Comparison of ENCODE assay signal across 8 mouse cellular contexts in the genomic region with DNA sequence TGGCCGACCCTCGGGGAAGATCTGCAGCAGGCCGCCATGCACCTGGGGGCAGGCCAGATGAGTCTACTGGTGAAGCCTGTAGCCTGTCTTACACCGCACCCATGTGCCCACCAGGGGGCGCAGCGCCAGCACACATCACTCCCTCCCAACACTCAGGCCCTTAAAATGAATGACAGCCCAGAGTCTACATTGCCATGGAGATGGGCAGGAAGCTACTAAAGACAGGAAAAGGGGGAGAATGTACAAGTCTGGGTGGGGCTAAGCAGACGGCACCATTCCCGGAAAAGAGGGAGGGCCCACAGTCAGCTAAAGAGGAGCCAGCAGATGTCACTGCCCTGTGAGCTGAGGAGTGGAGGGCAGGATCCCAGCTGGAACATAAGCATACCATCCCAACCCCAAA. TPM values are rescaled to one million over a fixed set of nuclear protein-coding genes. Genes with fewer than 3 reads are reported as not detected.
A peak's percentile ranks its signal among the peaks of the same experiment; 100 is the strongest.
DNase-seq lines count a peak whose midpoint lies in the region; ATAC-seq lines count a peak whose summit lies in the region.

No protein-coding gene starts in this region.

- H3K27me3 ChIP-seq in hindbrain, embryonic 15.5 days = no peaks in the 10 kb centered on the region

- peaks cover 35% of the 10 kb centered on the region for H3K36me3 ChIP-seq in hindbrain, embryonic 15.5 days

- DNase-seq in R1 (ENCODE audit: low read depth, low spot score) = peak; percentile 99
- DNase-seq in cerebellum, postnatal 14 days = peak; percentile 89 to 94
- DNase-seq in frontal cortex, postnatal 36 days (ENCODE audit: low spot score in 2 of 2) = peak; percentile 73 to 88
- peak; percentile 76 to 81 for DNase-seq in left cerebral cortex, adult 18-20 months (ENCODE audit: low spot score in 2 of 2)
- peak; percentile 93 for DNase-seq in lung, postnatal 4 days
- DNase-seq in right cerebral cortex, adult 18-20 months = peak; percentile 88
- peak; percentile 77 for DNase-seq in urinary bladder, adult 2 months (ENCODE audit: low spot score)

- no peaks in the 10 kb centered on the region for H3K9me3 ChIP-seq in hindbrain, embryonic 15.5 days

- H3K27ac ChIP-seq in hindbrain, embryonic 15.5 days (replicated peaks) = peak overlapping the region; percentile 19; the same call in 1 of the 2 replicates

- 0 out of 2 replicates have a peak overlapping the region, but pooled peaks have one; percentile 6 for H3K4me2 ChIP-seq in hindbrain, embryonic 15.5 days

- WGBS in hindbrain, embryonic 15.5 days = 18% methylated on average over 8 of the region's 8 CpGs

- H3K4me3 ChIP-seq in hindbrain, embryonic 15.5 days = no peak overlapping the region

- ATAC-seq in hindbrain, embryonic 15.5 days (ENCODE audit: low FRiP score, low read depth) = peak; percentile 86

- H3K9ac ChIP-seq in hindbrain, embryonic 15.5 days = no peak overlapping the region

- peaks cover 52% of the 10 kb centered on the region for H3K4me1 ChIP-seq in hindbrain, embryonic 15.5 days (replicated peaks)

RNA-seq across cellular contexts. Expression of a gene that starts 6.4 kb away (rescaled TPM):
- polyA plus RNA-seq in hindbrain, embryonic 15.5 days (2015; fragmentation: Nextera tagmentation; extraction: Ambion mirVana) = 0.14 and 0.29 TPM in 2 replicates
- not detected for total RNA-seq in left cerebral cortex, adult 18-20 months (2021)
- not detected in 2 replicates for polyA plus RNA-seq in urinary bladder, adult 2 months (2012; rRNA removed)

RNA-seq across cellular contexts. Expression of a gene that starts 6.7 kb away (rescaled TPM):
- polyA plus RNA-seq in hindbrain, embryonic 15.5 days (2015; fragmentation: Nextera tagmentation; extraction: Ambion mirVana) = 96.4 and 107 TPM in 2 replicates
- total RNA-seq in left cerebral cortex, adult 18-20 months (2021) = 100 to 1,000 TPM; 101 to 115 TPM
- polyA plus RNA-seq in urinary bladder, adult 2 months (2012; rRNA removed) = 64.2 and 67.5 TPM in 2 replicates

RNA-seq across cellular contexts. Expression of a gene that starts 18.8 kb away (rescaled TPM):
- 102 and 111 TPM in 2 replicates for polyA plus RNA-seq in hindbrain, embryonic 15.5 days (2015; fragmentation: Nextera tagmentation; extraction: Ambion mirVana)
- total RNA-seq in left cerebral cortex, adult 18-20 months (2021) = 10 to 100 TPM; 93.0 to 99.8 TPM
- 69.2 and 85.6 TPM in 2 replicates for polyA plus RNA-seq in urinary bladder, adult 2 months (2012; rRNA removed)

RNA-seq across cellular contexts. Expression of a gene that starts 21.0 kb away (rescaled TPM):
- 0.39 and 1.1 TPM in 2 replicates for polyA plus RNA-seq in hindbrain, embryonic 15.5 days (2015; fragmentation: Nextera tagmentation; extraction: Ambion mirVana)
- total RNA-seq in left cerebral cortex, adult 18-20 months (2021) = not detected
- not detected in 2 replicates for polyA plus RNA-seq in urinary bladder, adult 2 months (2012; rRNA removed)

RNA-seq across cellular contexts. Expression of a gene that starts 21.1 kb away (rescaled TPM):
- polyA plus RNA-seq in hindbrain, embryonic 15.5 days (2015; fragmentation: Nextera tagmentation; extraction: Ambion mirVana) = 23.9 and 26.6 TPM in 2 replicates
- 1 to 10 TPM in 1 of 2 experiments, under 1 TPM in 1; 0.70 to 1.4 TPM for total RNA-seq in left cerebral cortex, adult 18-20 months (2021)
- polyA plus RNA-seq in urinary bladder, adult 2 months (2012; rRNA removed) = 0.23 and 0.47 TPM in 2 replicates
